Mouse (Mus musculus): ENCODE measurements around the gene Sdhb. TPM values are rescaled to one million over a fixed set of nuclear protein-coding genes. Genes with fewer than 3 reads are reported as not detected.
A peak's percentile ranks its signal among the peaks of the same experiment; 100 is the strongest.

Sdhb gene
- polyA plus RNA-seq, 1 experiment, result 122 TPM

DNA sequence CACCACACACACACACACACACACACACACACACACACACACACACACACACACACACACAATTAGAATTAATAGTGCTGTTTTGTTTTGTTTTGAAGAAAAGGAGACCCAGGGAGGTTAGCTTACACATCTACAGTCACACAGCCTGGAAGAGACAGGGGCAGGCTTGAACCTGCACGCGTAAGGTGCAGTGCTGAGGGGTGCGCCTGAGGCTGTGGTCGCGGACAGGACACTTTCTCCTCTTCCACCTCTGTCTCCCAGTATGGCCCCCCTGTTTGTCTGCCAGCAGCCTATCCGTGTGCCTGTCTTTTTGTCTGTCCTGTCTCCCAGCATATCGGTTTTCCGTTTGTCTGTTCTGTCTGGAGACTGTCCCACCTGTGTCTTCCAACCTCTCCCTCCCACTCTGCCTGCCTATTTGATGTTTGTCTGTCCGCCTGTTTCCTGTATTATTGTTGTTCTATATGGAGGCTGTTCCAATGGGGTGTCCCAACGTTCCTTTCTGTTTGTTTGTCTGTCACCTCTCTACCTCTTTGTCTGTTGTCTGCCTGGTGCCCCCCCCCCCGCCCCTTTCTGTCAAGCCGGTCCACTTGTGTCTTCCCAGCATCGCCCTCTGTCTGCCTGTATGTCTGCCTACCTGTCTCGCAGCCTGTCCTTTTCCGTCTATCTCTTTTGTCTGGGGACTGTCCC is 25.2 kb downstream of the Sdhb start:
- Histone ChIP-seq H3K27ac (ENCODE audit: insufficient read depth, low read length) (no peak overlapping the region), H3K4me1 (ENCODE audit: control insufficient read depth, insufficient read depth, low read length) (no peaks in the 10 kb centered on the region), H3K4me3 (ENCODE audit: insufficient read depth, low read length) (peak overlapping the region; percentile 86)
- no peak for TF ChIP-seq POLR2A (IDR thresholded peaks at IDR 0.05; ENCODE audit: low read depth, low read length)
- no peak for TF ChIP-seq CTCF (IDR thresholded peaks at IDR 0.05; ENCODE audit: borderline replicate concordance, insufficient read depth, low read length)

DNA sequence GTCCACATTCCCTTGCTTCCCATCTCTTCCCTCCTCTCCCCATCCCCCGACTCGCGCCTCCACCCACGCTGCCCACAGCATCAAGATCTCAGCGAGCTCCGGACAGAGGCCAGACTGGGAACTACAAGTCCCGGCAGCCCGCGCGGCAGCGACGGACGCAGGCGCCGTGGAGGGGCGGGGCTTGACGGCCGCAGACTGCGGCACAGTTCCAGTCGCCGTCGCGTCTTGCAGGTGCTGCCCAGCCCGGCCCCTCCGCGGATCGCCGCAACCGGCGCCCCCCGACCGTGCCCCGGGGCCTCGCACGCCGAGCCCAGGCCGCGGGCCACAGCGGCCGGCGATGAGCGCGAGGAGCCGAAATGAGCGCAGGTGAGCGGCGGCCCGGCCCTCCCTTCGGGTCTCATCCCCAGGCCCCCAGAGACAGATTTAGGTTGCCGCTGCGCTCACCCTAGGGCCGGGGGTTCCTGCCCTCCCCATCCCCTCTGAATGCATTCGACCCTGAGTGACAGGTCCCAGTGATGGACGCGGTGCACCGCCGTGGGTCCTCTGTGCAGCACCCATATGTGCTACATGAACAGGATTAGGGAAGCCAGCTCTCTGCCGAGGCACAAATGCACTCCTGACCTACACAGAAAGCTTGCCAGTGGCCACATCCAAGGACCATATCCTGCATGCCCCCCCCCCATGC is 25.9 kb downstream of the Sdhb start, which contains the start of gene Atp13a2:
Gene Atp13a2 (plus strand): TSS at position 163 of the 685 bp plus-strand sequence.
- H3K4me3 ChIP-seq (ENCODE audit: insufficient read depth, low read length), result peak within 1 kb of the TSS; percentile 86
- H3K27ac ChIP-seq (ENCODE audit: insufficient read depth, low read length), result no peak within 1 kb of the TSS
- no peak for TF ChIP-seq CTCF (IDR thresholded peaks at IDR 0.05; ENCODE audit: borderline replicate concordance, insufficient read depth, low read length)
- TF ChIP-seq POLR2A (IDR thresholded peaks at IDR 0.05; ENCODE audit: low read depth, low read length), result peak; percentile 67
- no peaks in the 10 kb centered on the region for H3K4me1 ChIP-seq (ENCODE audit: control insufficient read depth, insufficient read depth, low read length)

DNA sequence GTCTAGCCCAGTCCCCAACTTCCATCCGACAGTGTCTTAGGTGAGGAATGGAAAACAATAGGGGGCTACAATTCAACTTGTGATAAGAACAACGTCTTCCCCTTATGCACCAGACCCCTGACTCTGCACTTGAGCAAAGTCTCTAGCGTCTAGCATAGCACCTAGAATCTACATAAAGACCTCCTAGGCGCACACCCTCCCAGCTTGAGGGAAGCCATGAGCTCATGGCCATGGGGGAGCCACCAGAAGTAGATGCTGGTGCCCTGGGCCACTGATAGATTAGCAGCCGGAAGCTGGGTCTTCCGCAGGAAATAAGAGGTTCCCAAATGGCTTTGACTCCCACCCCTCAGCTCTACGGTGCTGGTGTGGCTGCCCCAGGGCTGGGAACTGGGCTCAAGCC is 26.5 kb downstream of the Sdhb start:
- H3K27ac ChIP-seq (ENCODE audit: insufficient read depth, low read length), result no peak overlapping the region
- peak overlapping the region; percentile 86 for H3K4me3 ChIP-seq (ENCODE audit: insufficient read depth, low read length)
- no peaks in the 10 kb centered on the region for H3K4me1 ChIP-seq (ENCODE audit: control insufficient read depth, insufficient read depth, low read length)
- TF ChIP-seq CTCF (IDR thresholded peaks at IDR 0.05; ENCODE audit: borderline replicate concordance, insufficient read depth, low read length), result no peak
- no peak for TF ChIP-seq POLR2A (IDR thresholded peaks at IDR 0.05; ENCODE audit: low read depth, low read length)

DNA sequence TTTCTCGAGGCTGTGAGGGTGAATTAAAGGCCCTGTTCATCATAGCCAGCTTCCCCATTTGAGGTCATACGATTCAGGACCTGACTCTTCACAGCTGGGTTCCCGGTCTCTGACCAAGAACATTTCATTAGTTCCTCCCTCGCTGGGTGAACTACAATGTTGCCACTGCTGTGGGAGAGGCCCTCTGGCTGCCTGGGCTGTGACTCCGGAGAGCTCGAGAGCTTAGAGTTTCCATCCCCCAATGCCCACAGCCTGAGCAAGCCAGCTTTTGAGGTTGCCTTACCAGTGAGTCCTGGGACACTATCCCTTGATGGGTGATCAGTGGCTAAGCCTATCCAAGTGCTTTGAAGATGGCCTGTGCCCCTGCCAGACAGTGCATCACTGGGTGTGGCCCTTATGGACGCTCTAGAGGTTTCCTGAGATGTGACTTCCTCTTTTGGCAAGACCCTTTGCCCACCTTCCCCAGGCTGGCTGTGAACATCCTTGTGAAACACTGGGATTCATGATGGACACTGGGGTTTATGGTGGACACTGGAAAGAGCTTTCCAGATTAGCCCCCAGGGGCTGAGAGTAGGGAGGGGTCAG is 27.8 kb downstream of the Sdhb start:
- no peak overlapping the region for H3K4me3 ChIP-seq (ENCODE audit: insufficient read depth, low read length)
- no peak overlapping the region for H3K27ac ChIP-seq (ENCODE audit: insufficient read depth, low read length)
- H3K4me1 ChIP-seq (ENCODE audit: control insufficient read depth, insufficient read depth, low read length), result no peaks in the 10 kb centered on the region
- no peak for TF ChIP-seq CTCF (IDR thresholded peaks at IDR 0.05; ENCODE audit: borderline replicate concordance, insufficient read depth, low read length)
- no peak for TF ChIP-seq POLR2A (IDR thresholded peaks at IDR 0.05; ENCODE audit: low read depth, low read length)

DNA sequence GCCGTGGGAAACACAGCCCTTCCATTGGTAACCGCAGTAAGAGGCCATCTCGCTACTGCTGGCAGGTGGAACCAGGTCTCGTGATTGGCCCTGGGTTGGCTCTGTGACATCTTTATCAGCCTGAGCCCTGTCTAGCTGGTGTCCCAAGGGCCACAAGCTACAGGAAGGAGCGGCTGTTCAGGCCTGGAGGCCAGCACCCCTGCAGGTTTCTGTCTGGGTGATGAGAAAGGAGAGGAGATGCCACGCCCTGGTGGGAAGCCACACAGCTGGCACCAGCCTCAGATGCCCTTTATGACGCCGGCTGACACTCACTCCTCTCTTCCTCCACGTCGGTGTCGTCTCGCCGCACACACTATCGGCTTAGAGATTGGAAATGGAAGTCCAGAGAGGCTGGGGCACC is 28.4 kb downstream of the Sdhb start:
- H3K4me1 ChIP-seq (ENCODE audit: control insufficient read depth, insufficient read depth, low read length), result no peaks in the 10 kb centered on the region
- H3K27ac ChIP-seq (ENCODE audit: insufficient read depth, low read length), result no peak overlapping the region
- H3K4me3 ChIP-seq (ENCODE audit: insufficient read depth, low read length), result no peak overlapping the region
- TF ChIP-seq POLR2A (IDR thresholded peaks at IDR 0.05; ENCODE audit: low read depth, low read length) (no peak), CTCF (IDR thresholded peaks at IDR 0.05; ENCODE audit: borderline replicate concordance, insufficient read depth, low read length) (no peak)

DNA sequence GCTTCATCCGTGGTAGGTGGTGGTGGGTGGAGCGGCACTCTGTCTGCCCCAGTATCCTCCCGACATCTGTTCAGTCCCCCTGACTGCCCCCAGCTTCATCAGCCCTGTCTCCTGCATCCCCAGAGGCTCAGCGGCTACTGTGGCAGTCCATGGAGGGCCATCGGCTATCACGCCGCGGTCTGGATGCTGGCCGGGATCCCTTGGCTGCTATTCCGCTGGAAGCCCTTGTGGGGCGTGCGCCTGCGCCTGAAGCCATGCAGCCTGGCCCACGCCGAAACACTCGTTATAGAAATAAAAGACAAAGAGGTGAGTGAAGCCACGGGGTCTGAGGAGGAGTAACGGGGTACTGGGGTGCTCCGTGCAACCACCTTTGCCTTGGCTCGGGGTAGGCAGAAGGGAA is 31.2 kb downstream of the Sdhb start:
- no peaks in the 10 kb centered on the region for H3K4me1 ChIP-seq (ENCODE audit: control insufficient read depth, insufficient read depth, low read length)
- H3K4me3 ChIP-seq (ENCODE audit: insufficient read depth, low read length), result no peak overlapping the region
- no peak for TF ChIP-seq POLR2A (IDR thresholded peaks at IDR 0.05; ENCODE audit: low read depth, low read length)
- TF ChIP-seq CTCF (IDR thresholded peaks at IDR 0.05; ENCODE audit: borderline replicate concordance, insufficient read depth, low read length), result no peak
- H3K27ac ChIP-seq (ENCODE audit: insufficient read depth, low read length), result no peak overlapping the region

DNA sequence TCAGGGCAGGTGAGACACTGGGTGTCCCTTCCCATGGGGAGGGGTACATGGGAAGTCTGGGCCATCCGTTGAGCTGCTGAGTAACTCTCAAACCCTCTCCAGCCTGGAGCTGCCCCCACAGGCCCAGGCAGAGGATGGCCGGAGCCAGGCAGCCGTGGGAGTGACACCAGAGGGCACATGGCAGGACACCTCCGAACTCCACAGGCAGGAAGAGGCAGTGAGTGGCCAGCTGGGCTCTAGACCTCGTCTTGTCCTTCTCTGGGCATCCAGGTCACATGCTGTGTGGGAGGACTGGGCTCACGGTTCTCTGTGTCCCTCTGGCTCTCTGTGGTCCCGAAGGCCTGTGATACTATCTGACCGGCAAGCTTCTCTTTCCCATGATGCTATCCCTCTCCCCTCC is 32.8 kb downstream of the Sdhb start:
- no peak overlapping the region for H3K27ac ChIP-seq (ENCODE audit: insufficient read depth, low read length)
- TF ChIP-seq CTCF (IDR thresholded peaks at IDR 0.05; ENCODE audit: borderline replicate concordance, insufficient read depth, low read length) (no peak), POLR2A (IDR thresholded peaks at IDR 0.05; ENCODE audit: low read depth, low read length) (no peak)
- H3K4me1 ChIP-seq (ENCODE audit: control insufficient read depth, insufficient read depth, low read length), result no peaks in the 10 kb centered on the region
- H3K4me3 ChIP-seq (ENCODE audit: insufficient read depth, low read length), result no peak overlapping the region

DNA sequence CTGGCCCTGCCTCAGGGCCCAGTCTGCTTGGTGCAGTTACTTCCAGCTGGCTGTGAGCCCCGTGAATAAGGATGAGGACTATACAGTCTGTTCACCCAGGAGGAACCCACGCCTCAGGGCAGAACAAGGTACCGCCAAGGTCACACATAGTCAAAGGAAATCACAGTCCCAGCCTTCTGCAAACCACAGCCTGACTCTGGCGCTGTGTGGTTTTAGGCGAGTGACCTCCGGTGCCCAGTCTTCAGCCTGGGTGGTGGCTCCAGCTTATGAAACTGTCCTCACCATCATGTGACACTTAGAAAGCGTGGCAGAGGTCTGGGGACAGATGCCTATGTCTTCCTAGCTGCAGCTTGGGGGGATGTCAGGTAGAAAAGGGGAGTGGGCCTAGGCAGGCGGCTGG is 34.8 kb downstream of the Sdhb start:
- H3K27ac ChIP-seq (ENCODE audit: insufficient read depth, low read length), result no peak overlapping the region
- TF ChIP-seq CTCF (IDR thresholded peaks at IDR 0.05; ENCODE audit: borderline replicate concordance, insufficient read depth, low read length) (no peak), POLR2A (IDR thresholded peaks at IDR 0.05; ENCODE audit: low read depth, low read length) (no peak)

DNA sequence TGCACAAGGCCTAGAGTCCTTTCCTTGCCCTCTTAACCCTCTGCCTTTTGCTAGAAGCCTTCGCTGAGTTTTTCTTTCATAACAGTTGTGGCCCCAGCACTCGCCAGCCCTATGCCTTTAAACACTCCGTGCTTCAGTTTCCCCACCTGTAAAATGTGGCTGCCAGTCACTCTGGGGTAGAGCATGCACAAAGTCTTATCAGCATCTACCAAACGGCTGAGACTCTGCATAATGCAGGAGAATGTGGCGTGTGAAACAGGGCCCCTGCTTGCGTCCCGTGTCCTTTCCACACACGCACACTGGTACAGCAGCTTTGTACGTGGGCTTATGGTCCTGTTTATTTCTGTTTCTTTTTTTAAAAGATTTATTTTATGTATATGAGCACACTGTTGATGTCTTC is 35.8 kb downstream of the Sdhb start:
- H3K27ac ChIP-seq (ENCODE audit: insufficient read depth, low read length), result no peak overlapping the region
- H3K4me3 ChIP-seq (ENCODE audit: insufficient read depth, low read length), result no peak overlapping the region
- H3K4me1 ChIP-seq (ENCODE audit: control insufficient read depth, insufficient read depth, low read length), result no peaks in the 10 kb centered on the region
- TF ChIP-seq POLR2A (IDR thresholded peaks at IDR 0.05; ENCODE audit: low read depth, low read length) (no peak), CTCF (IDR thresholded peaks at IDR 0.05; ENCODE audit: borderline replicate concordance, insufficient read depth, low read length) (no peak)

More for the DNA sequence above, 34.8 kb downstream of the Sdhb start:
- Histone ChIP-seq H3K4me3 (ENCODE audit: insufficient read depth, low read length) (no peak overlapping the region), H3K4me1 (ENCODE audit: control insufficient read depth, insufficient read depth, low read length) (no peaks in the 10 kb centered on the region)

DNA sequence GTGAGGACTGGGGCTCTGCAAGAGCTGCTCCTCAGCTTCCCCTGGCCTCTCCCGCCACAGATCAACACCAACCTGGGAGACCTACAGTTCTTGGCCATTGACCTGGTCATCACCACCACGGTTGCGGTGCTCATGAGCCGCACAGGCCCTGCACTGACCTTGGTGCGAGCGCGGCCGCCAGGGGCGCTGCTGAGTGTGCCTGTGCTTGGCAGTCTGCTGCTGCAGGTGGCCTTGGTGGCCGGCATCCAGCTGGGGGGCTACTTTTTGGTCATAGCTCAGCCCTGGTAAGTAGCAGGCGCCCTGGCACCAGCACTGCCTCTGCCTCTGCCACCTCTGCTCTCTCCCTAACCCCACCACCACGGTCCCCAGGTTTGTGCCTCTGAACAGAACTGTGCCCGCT is 45.0 kb downstream of the Sdhb start:
- Histone ChIP-seq H3K4me3 (ENCODE audit: insufficient read depth, low read length) (no peak overlapping the region), H3K4me1 (ENCODE audit: control insufficient read depth, insufficient read depth, low read length) (0 out of 2 replicates have a peak, but pooled peaks cover 5% of the 10 kb centered on the region), H3K27ac (ENCODE audit: insufficient read depth, low read length) (no peak overlapping the region)
- TF ChIP-seq CTCF (IDR thresholded peaks at IDR 0.05; ENCODE audit: borderline replicate concordance, insufficient read depth, low read length) (peak; percentile 42; the same call in 1 of the 2 replicates), POLR2A (IDR thresholded peaks at IDR 0.05; ENCODE audit: low read depth, low read length) (no peak)
